Mouse (Mus musculus) stomach, embryonic 15.5 days (tissue): ENCODE results near the gene Irf4. TPM values are rescaled to one million over a fixed set of nuclear protein-coding genes. Genes with fewer than 3 reads are reported as not detected.

ENCODE experiments used
- ATAC-seq: fragments of 200-750 bp; cut with Nextera tagmentation; 2 replicates; pipeline ENCODE4 v1.8.0; 2017; ENCODE audit warnings: low read depth, moderate number of reproducible peaks, moderate TSS enrichment; ENCODE audit not compliant: insufficient read depth, low FRiP score
- H3K27ac ChIP-seq: fragments of 300-500 bp; sonication (generic); 2 replicates; pipeline ENCODE4 v1.5.1; 2015; ENCODE audit warnings: mild to moderate bottlenecking, inconsistent platforms
- H3K27me3 ChIP-seq: fragments of 300-500 bp; sonication (generic); replicated peaks from 2 replicates; pipeline ENCODE4 v1.6.1; 2015; ENCODE audit warnings: inconsistent platforms
- H3K36me3 ChIP-seq: fragments of 300-500 bp; sonication (generic); 2 replicates; pipeline ENCODE4 v1.6.1; 2015; ENCODE audit warnings: inconsistent platforms
- H3K4me1 ChIP-seq: fragments of 300-500 bp; sonication (generic); 2 replicates; pipeline ENCODE4 v1.6.1; 2015; ENCODE audit warnings: inconsistent platforms
- H3K4me2 ChIP-seq: fragments of 300-500 bp; sonication (generic); 2 replicates; pipeline ENCODE4 v1.6.1; 2015; ENCODE audit warnings: mild to moderate bottlenecking, inconsistent platforms
- H3K4me3 ChIP-seq: fragments of 300-500 bp; sonication (generic); replicated peaks from 2 replicates; pipeline ENCODE4 v1.5.1; 2015; ENCODE audit warnings: inconsistent platforms
- H3K9ac ChIP-seq: fragments of 300-500 bp; sonication (generic); 2 replicates; pipeline ENCODE4 v1.6.1; 2015; ENCODE audit warnings: inconsistent platforms
- H3K9me3 ChIP-seq: fragments of 300-500 bp; sonication (generic); 2 replicates; pipeline ENCODE4 v1.6.1; 2016; ENCODE audit warnings: inconsistent platforms
- WGBS: fragments of 180-500 bp; shearing (Covaris S2); methylation state at CpG from one replicate; pipeline ENCODE4 v1.1.7; 2015; 5-methylcytosine and 5-hydroxymethylcytosine counted together
- polyA plus RNA-seq: library from polyadenylated mRNA; unstranded; fragments of >200 nt; fragmentation: Nextera tagmentation; extraction: Ambion mirVana; gene quantifications from 2 replicates; pipeline ENCODE4 v1.2.1, GENCODE M21; 2015

The Irf4 gene
- polyA plus RNA-seq, 1 experiment from 2014 or later = 0.09 TPM

DNA sequence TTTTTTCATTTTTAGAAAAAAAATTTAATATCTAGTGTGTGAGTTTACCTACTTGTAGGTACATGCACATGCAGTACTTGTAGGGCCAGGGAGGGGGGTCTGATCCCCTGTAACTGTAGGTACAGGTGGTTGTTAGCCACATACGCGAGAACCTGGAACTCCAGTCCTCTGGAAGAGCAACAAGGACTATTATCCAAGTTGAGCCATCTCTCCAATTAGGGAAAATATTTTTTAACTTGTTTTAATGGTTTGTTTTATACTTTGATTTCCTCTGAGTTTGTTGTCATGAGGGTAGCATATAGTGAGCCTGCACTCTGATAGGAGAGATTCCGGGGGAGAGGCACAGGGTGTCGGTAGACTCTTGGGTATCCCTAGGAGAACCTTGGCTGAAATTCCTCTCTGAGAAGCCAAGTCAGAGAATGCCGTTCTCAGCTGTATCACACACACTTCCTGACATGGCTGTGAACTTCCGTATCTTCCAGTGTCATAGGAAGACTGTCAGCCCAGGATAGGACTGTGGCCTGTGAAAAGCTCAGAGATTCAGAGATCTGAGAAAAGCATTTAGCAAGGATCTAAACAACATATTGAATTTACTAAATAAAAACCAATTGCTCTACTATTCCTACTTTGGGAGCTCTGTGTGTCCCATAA is 18.6 kb downstream of the Irf4 start:
- Histone ChIP-seq H3K36me3 (no peaks in the 10 kb centered on the region), H3K9me3 (no peaks in the 10 kb centered on the region), H3K9ac (no peak overlapping the region), H3K4me2 (no peak overlapping the region), H3K4me1 (no peaks in the 10 kb centered on the region), H3K27me3 (no peaks in the 10 kb centered on the region), H3K27ac (no peak overlapping the region), H3K4me3 (no peak overlapping the region)
- no peak for ATAC-seq
- WGBS = 81% methylated on average over 6 of the region's 6 CpGs

- 68% methylated on average over 2 of the region's 2 CpGs for WGBS
- Histone ChIP-seq H3K36me3 (no peaks in the 10 kb centered on the region), H3K27me3 (no peaks in the 10 kb centered on the region), H3K4me3 (no peak overlapping the region), H3K9ac (no peak overlapping the region), H3K4me1 (no peaks in the 10 kb centered on the region), H3K9me3 (no peaks in the 10 kb centered on the region), H3K27ac (no peak overlapping the region), H3K4me2 (no peak overlapping the region)
- ATAC-seq = no peak
Measured at GRCm38 (mm10) chr13:30776021-30776420, 27.0 kb downstream of the Irf4 start.

- no peak overlapping the region for H3K4me3 ChIP-seq
- no peak overlapping the region for H3K9ac ChIP-seq
- no peak overlapping the region for H3K4me2 ChIP-seq
- H3K27me3 ChIP-seq = no peaks in the 10 kb centered on the region
- no peak for ATAC-seq
- 67% methylated on average over 11 of the region's 11 CpGs for WGBS
- no peaks in the 10 kb centered on the region for H3K36me3 ChIP-seq
- H3K27ac ChIP-seq = no peak overlapping the region
- no peaks in the 10 kb centered on the region for H3K4me1 ChIP-seq
- H3K9me3 ChIP-seq = no peaks in the 10 kb centered on the region
Measured at GRCm38 (mm10) chr13:30777678-30778179, 28.7 kb downstream of the Irf4 start.

DNA sequence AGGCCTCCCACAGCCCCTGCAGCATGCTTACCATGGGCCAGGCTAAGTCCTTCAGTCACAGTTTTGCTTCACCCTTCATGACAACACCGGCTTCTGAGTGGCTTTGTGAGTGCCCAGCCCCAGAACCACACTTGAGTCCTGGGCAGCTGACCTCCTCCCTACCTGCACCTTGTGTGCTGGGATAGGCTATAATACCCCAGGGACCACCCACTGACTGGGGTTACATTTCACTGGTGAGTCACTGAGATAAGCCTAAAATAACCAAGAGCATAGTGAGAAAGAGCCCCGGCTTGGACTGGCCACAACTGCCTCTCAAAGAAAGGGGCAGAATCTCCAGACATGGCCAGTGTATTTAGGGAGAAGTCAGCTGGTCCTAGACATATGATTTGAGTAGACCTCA is 32.9 kb downstream of the Irf4 start:
- WGBS = 35% methylated on average over 2 of the region's 2 CpGs
- no peak overlapping the region for H3K4me2 ChIP-seq
- no peaks in the 10 kb centered on the region for H3K9me3 ChIP-seq
- H3K27ac ChIP-seq = no peak overlapping the region
- no peak overlapping the region for H3K4me3 ChIP-seq
- no peaks in the 10 kb centered on the region for H3K27me3 ChIP-seq
- H3K9ac ChIP-seq = no peak overlapping the region
- H3K36me3 ChIP-seq = no peaks in the 10 kb centered on the region
- peak; percentile 68 for ATAC-seq
- no peaks in the 10 kb centered on the region for H3K4me1 ChIP-seq

DNA sequence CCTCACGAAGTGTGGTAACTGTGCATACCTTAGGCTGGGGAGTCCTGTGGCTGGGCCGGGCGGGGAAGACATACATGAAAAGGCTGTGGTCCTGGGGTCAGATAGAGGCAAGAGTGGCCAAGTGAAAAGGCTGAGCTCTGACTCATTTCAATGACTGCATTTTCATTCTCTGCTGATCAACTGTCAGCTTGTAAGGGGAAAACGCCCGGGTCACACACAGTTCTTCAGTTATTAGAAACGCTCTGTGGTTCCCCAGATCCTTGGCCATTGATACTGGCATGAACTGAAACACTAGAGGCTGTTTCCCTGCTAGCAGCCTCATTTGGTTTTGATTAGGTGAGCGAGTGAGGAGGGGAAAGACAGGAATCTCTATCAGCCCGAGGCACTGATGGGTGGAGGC is 33.4 kb downstream of the Irf4 start:
- H3K4me2 ChIP-seq = no peak overlapping the region
- no peak for ATAC-seq
- no peak overlapping the region for H3K9ac ChIP-seq
- no peak overlapping the region for H3K4me3 ChIP-seq
- no peak overlapping the region for H3K27ac ChIP-seq
- WGBS = 42% methylated on average over 8 of the region's 8 CpGs
- H3K27me3 ChIP-seq = no peaks in the 10 kb centered on the region
- no peaks in the 10 kb centered on the region for H3K4me1 ChIP-seq
- H3K9me3 ChIP-seq = no peaks in the 10 kb centered on the region
- no peaks in the 10 kb centered on the region for H3K36me3 ChIP-seq

DNA sequence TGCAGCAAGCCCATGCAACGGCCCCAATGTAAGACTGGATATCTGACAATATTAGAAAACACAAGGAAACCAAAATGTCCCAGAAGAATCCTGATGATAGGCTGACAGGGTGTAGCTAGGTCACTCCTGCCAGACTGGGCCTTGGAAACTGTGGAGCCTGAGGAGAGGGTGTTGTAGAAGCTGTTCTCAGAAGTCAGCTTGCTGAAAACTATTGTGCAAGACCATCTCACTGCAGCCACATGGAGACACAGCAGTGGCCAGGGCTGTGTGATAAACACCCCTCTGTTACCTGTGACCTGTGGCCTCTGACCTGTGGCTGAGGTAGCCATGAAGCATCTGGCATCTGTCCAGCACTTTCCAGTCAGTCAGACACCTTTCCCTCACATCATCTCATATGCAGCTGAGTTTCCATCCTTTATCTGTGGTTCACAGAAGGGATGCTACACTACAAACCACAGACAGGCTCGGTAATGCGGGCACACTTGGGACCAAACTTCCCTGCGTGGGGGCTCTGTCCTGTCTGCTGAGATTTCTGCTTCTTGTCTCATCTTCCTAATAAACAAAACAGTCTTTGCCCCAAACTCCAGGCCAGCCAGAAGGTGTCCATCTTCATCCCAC is 36.5 kb downstream of the Irf4 start:
- no peaks in the 10 kb centered on the region for H3K27me3 ChIP-seq
- 81% methylated on average over 4 of the region's 4 CpGs for WGBS
- H3K9ac ChIP-seq = no peak overlapping the region
- H3K4me3 ChIP-seq = no peak overlapping the region
- H3K4me2 ChIP-seq = no peak overlapping the region
- no peak overlapping the region for H3K27ac ChIP-seq
- ATAC-seq = no peak
- H3K36me3 ChIP-seq = no peaks in the 10 kb centered on the region
- H3K9me3 ChIP-seq = no peaks in the 10 kb centered on the region
- no peaks in the 10 kb centered on the region for H3K4me1 ChIP-seq

DNA sequence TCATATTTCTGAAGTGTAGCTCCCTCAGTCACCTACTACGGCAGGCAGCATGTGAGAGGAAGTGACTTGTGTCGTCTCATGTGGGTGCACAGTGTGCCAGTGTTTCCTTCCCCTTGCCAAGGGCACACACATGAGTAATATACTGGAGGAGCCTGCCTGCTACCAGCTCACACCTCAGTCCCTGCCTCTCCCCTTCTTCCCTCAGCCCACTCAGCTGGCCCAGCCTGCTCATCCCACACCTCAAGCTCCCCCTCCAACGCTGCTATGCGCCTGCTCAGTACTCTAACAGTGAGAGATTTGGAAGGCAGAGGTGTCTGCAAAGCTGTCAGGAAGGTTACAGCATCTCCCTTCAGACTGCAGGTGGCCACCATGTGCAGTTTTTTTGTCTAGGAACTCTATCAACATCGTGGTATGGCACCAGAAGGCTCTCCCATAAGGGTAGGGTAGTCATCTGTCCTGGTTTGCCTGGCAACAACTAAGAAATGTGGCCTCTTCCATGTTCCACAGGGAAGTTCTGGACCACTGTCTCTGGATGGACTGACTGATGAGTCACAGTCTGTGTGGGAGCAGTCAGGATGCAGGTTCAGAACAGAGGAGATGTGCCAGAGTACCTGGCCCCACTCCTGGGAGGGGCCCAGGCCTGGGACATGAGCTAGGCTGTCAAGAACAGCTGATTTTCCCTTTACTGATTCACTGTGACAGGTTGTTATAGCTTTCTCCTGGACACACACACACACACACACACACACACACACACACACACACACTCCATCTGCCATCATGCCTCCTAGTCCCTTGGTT is 37.4 kb downstream of the Irf4 start:
- Histone ChIP-seq H3K4me2 (no peak overlapping the region), H3K4me3 (no peak overlapping the region), H3K27me3 (no peaks in the 10 kb centered on the region), H3K4me1 (no peaks in the 10 kb centered on the region), H3K9me3 (no peaks in the 10 kb centered on the region), H3K27ac (no peak overlapping the region), H3K9ac (no peak overlapping the region), H3K36me3 (no peaks in the 10 kb centered on the region)
- WGBS = 75% methylated on average over 5 of the region's 5 CpGs
- no peak for ATAC-seq

DNA sequence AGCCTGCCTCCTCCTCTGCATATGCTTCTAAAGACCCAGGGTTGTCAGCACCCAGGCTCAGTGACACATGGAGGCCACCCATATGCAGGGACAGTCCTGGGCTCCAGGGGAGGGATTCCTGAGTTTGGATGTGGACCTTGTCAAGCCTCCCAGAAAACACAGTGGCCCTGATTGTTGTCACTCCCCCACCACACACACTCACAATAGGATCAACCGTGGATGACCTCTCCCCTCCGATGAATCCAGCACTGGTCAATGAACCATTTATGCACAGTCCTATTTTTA is 38.0 kb downstream of the Irf4 start:
- Histone ChIP-seq H3K27ac (no peak overlapping the region), H3K27me3 (no peaks in the 10 kb centered on the region), H3K36me3 (no peaks in the 10 kb centered on the region), H3K4me1 (no peaks in the 10 kb centered on the region), H3K4me3 (no peak overlapping the region), H3K9ac (no peak overlapping the region), H3K9me3 (no peaks in the 10 kb centered on the region), H3K4me2 (no peak overlapping the region)
- no peak for ATAC-seq
- WGBS = 80% methylated on average over 2 of the region's 2 CpGs

- Histone ChIP-seq H3K27ac (no peak overlapping the region), H3K9ac (no peak overlapping the region), H3K4me1 (no peaks in the 10 kb centered on the region), H3K4me3 (no peak overlapping the region), H3K27me3 (no peaks in the 10 kb centered on the region), H3K36me3 (no peaks in the 10 kb centered on the region), H3K9me3 (no peaks in the 10 kb centered on the region), H3K4me2 (no peak overlapping the region)
- ATAC-seq = no peak
- 85% methylated on average over 2 of the region's 2 CpGs for WGBS
Measured at GRCm38 (mm10) chr13:30787556-30787955, 38.5 kb downstream of the Irf4 start.

GRCm38 (mm10) chr13:30787960-30788359 is 38.9 kb downstream of the Irf4 start:
- H3K27ac ChIP-seq = no peak overlapping the region
- no peaks in the 10 kb centered on the region for H3K9me3 ChIP-seq
- no peak overlapping the region for H3K4me2 ChIP-seq
- no peaks in the 10 kb centered on the region for H3K36me3 ChIP-seq
- H3K4me1 ChIP-seq = 0 out of 2 replicates have a peak, but pooled peaks cover 1% of the 10 kb centered on the region
- no peak overlapping the region for H3K4me3 ChIP-seq
- ATAC-seq = no peak
- no peaks in the 10 kb centered on the region for H3K27me3 ChIP-seq
- H3K9ac ChIP-seq = no peak overlapping the region
- WGBS = 80% methylated on average over 4 of the region's 4 CpGs

DNA sequence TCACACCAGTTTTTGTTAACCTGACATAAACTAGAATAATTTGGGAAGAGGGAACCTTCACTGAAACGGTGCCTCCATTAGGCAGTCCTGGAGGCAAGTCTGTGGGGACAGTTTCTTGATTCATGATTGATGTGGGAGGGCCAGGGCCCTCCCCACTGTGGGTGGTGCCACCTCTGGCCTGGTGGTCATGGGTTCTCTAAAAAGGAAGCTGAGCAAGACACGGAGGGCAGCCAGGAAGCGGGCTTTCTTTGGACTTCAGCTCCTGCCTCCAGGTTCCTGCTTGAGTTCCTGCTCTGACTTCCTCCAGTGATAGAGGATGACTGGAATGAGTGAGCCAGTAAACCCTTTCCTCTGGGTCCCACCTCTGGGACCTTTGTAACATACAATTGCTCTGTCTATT is 39.4 kb downstream of the Irf4 start:
- 0 out of 2 replicates have a peak, but pooled peaks cover 3% of the 10 kb centered on the region for H3K4me1 ChIP-seq
- no peak overlapping the region for H3K9ac ChIP-seq
- H3K4me2 ChIP-seq = no peak overlapping the region
- WGBS = 80% methylated on average over 3 of the region's 3 CpGs
- no peaks in the 10 kb centered on the region for H3K36me3 ChIP-seq
- H3K27ac ChIP-seq = no peak overlapping the region
- ATAC-seq = no peak
- no peak overlapping the region for H3K4me3 ChIP-seq
- H3K9me3 ChIP-seq = no peaks in the 10 kb centered on the region
- H3K27me3 ChIP-seq = no peaks in the 10 kb centered on the region

DNA sequence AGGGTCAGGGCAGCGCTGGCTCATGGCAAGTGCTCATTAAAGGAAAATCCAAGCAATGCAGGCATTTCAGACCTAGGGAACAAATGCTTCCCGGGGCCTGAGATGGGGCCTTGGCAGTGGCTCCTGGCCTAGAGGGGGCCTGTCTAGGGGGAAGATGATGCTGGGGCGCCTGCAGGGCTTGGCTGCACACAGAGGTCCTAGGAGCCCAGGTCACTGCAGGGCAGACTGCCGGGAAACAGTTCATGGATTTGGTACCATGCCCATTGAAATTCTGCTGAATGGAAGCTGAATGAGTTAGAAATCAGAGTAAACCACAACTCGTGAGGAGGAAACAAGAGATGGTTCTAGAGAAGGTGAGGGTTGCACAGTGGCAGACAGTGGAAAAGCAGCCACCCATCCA is 41.0 kb downstream of the Irf4 start:
- WGBS = 70% methylated on average over 5 of the region's 5 CpGs
- Histone ChIP-seq H3K36me3 (no peaks in the 10 kb centered on the region), H3K9me3 (no peaks in the 10 kb centered on the region), H3K4me3 (no peak overlapping the region), H3K27me3 (no peaks in the 10 kb centered on the region), H3K27ac (no peak overlapping the region), H3K4me2 (no peak overlapping the region), H3K4me1 (0 out of 2 replicates have a peak, but pooled peaks cover 3% of the 10 kb centered on the region), H3K9ac (no peak overlapping the region)
- no peak for ATAC-seq
